Comparison of ENCODE assay signal across 8 mouse cellular contexts in the genomic region with DNA sequence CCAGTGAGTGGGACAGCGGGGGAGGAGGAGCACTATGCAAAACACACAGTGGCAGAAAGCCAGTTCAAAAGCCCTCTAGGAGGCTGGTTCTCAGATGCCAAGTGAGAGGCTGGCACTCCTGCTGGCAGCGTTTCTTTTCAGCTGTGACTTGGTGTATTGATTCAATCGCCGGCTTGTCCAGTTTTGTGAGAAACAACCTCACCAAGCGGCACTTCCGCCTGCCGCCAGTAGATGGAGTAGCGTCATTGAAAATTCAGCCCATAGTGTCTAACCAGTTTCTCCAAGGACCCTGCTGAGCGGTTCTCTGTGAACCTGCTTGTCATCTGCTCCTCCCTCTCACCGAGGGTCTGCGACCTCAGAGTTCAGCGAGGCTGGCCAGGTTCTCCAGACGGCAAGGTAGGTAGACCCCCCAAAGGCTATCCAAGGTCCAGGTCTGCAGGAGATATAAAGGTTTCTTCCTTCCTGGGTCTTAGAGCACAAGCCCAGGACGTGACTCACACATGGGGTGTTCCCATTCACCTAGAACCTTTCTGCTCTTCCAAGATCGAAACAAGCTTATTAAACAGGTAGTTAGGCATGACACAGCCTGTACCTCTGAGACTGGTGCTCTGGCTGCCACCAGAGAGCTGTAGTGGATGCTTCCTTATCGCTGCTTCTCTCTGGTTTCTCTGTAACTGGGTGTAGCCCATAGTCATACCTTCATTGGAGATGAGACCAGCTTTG. TPM values are rescaled to one million over a fixed set of nuclear protein-coding genes. Genes with fewer than 3 reads are reported as not detected.
A peak's percentile ranks its signal among the peaks of the same experiment; 100 is the strongest.
DNase-seq lines count a peak whose midpoint lies in the region; ATAC-seq and TF ChIP-seq lines count a peak whose summit lies in the region.

No protein-coding gene starts in this region.

- H3K36me3 ChIP-seq in forebrain, embryonic 12.5 days (replicated peaks) = no peaks in the 10 kb centered on the region
- H3K36me3 ChIP-seq in heart, embryonic 16.5 days (ENCODE audit: control insufficient read depth, insufficient read depth) = no peaks in the 10 kb centered on the region
- H3K36me3 ChIP-seq in liver, embryonic 16.5 days (ENCODE audit: control insufficient read depth, insufficient read depth) = no peaks in the 10 kb centered on the region
- H3K36me3 ChIP-seq in neural tube, embryonic 14.5 days (ENCODE audit: control insufficient read depth, insufficient read depth, low read length) = no peaks in the 10 kb centered on the region
- no peaks in the 10 kb centered on the region for H3K36me3 ChIP-seq in testis, adult 2 months (ENCODE audit: control insufficient read depth, insufficient read depth, low read length)

- H3K27me3 ChIP-seq in forebrain, embryonic 12.5 days = peaks cover 73% of the 10 kb centered on the region
- no peaks in the 10 kb centered on the region for H3K27me3 ChIP-seq in heart, embryonic 16.5 days (ENCODE audit: control insufficient read depth, insufficient read depth, low read length)
- H3K27me3 ChIP-seq in liver, embryonic 16.5 days (ENCODE audit: control insufficient read depth, insufficient read depth, low read depth, low read length) = peaks cover 30% of the 10 kb centered on the region
- peaks cover 5% of the 10 kb centered on the region for H3K27me3 ChIP-seq in neural tube, embryonic 14.5 days (ENCODE audit: control insufficient read depth, insufficient read depth, low read length)
- H3K27me3 ChIP-seq in testis, adult 2 months (ENCODE audit: control insufficient read depth, insufficient read depth, low read length) = no peaks in the 10 kb centered on the region

- H3K27ac ChIP-seq in forebrain, embryonic 12.5 days = no peak overlapping the region
- no peak overlapping the region for H3K27ac ChIP-seq in heart, embryonic 16.5 days (ENCODE audit: low read length)
- H3K27ac ChIP-seq in liver, embryonic 16.5 days (ENCODE audit: low read length) = no peak overlapping the region
- H3K27ac ChIP-seq in neural tube, embryonic 14.5 days (ENCODE audit: low read depth, low read length) = no peak overlapping the region
- no peak overlapping the region for H3K27ac ChIP-seq in testis, adult 2 months (ENCODE audit: control insufficient read depth, insufficient read depth, low read depth, low read length)

- no peak overlapping the region; the same call in 1 of the 2 replicates for H3K9ac ChIP-seq in forebrain, embryonic 12.5 days
- H3K9ac ChIP-seq in heart, embryonic 16.5 days (ENCODE audit: low read length) = peak overlapping the region; percentile 56; the same call in 1 of the 2 replicates
- H3K9ac ChIP-seq in liver, embryonic 16.5 days (ENCODE audit: low read depth, low read length) = no peak overlapping the region; the same call in 1 of the 2 replicates
- H3K9ac ChIP-seq in neural tube, embryonic 14.5 days (replicated peaks; ENCODE audit: low read depth, low read length) = no peak overlapping the region

- H3K4me3 ChIP-seq in forebrain, embryonic 12.5 days (replicated peaks) = peak overlapping the region; percentile 5; the same call in 1 of the 2 replicates
- peak overlapping the region; percentile 28 for H3K4me3 ChIP-seq in heart, embryonic 16.5 days (ENCODE audit: low read length)
- H3K4me3 ChIP-seq in liver, embryonic 16.5 days (ENCODE audit: low read depth, low read length) = peak overlapping the region; percentile 39
- no peak overlapping the region; the same call in 1 of the 2 replicates for H3K4me3 ChIP-seq in neural tube, embryonic 14.5 days (ENCODE audit: low read depth, low read length)
- H3K4me3 ChIP-seq in testis, adult 2 months (ENCODE audit: control insufficient read depth, low read depth, low read length) = no peak overlapping the region

- whole genome bisulfite sequencing in forebrain, embryonic 12.5 days = 9% methylated on average over 16 of the region's 16 CpGs
- WGBS in heart, embryonic 16.5 days = 11% methylated on average over 16 of the region's 16 CpGs
- WGBS in liver, embryonic 16.5 days (ENCODE audit: insufficient replicate concordance) = 9% methylated on average over 16 of the region's 16 CpGs
- 10% methylated on average over 16 of the region's 16 CpGs for WGBS in neural tube, embryonic 14.5 days

- H3K4me1 ChIP-seq in forebrain, embryonic 12.5 days = peaks cover 43% of the 10 kb centered on the region
- peaks cover 24% of the 10 kb centered on the region for H3K4me1 ChIP-seq in heart, embryonic 16.5 days (ENCODE audit: control insufficient read depth, insufficient read depth, low read length)
- H3K4me1 ChIP-seq in liver, embryonic 16.5 days (ENCODE audit: control insufficient read depth, low read depth, low read length) = peaks cover 16% of the 10 kb centered on the region
- peaks cover 10% of the 10 kb centered on the region; the same call in 1 of the 2 replicates for H3K4me1 ChIP-seq in neural tube, embryonic 14.5 days (ENCODE audit: control insufficient read depth, insufficient read depth, low read length)
- peaks cover 13% of the 10 kb centered on the region for H3K4me1 ChIP-seq in testis, adult 2 months (ENCODE audit: control insufficient read depth, insufficient read depth, low read length)

- H3K4me2 ChIP-seq in forebrain, embryonic 12.5 days = peak overlapping the region; percentile 37
- H3K4me2 ChIP-seq in heart, embryonic 16.5 days (ENCODE audit: low read depth, low read length) = peak overlapping the region; percentile 58
- peak overlapping the region; percentile 53 for H3K4me2 ChIP-seq in liver, embryonic 16.5 days (ENCODE audit: low read depth, low read length)
- H3K4me2 ChIP-seq in neural tube, embryonic 14.5 days (ENCODE audit: low read depth, low read length) = peak overlapping the region; percentile 37; the same call in 1 of the 2 replicates

- ATAC-seq in forebrain, embryonic 12.5 days (ENCODE audit: low FRiP score) = peak; percentile 50; the same call in 1 of the 2 replicates
- no peak for ATAC-seq in heart, embryonic 16.5 days (replicated peaks; ENCODE audit: extremely low read depth, insufficient read depth, low FRiP score)
- ATAC-seq in liver, embryonic 16.5 days (ENCODE audit: low read depth) = no peak
- ATAC-seq in neural tube, embryonic 14.5 days (ENCODE audit: low read depth) = peak; percentile 52; the same call in 1 of the 2 replicates

- no peaks in the 10 kb centered on the region for H3K9me3 ChIP-seq in forebrain, embryonic 12.5 days
- H3K9me3 ChIP-seq in heart, embryonic 16.5 days (replicated peaks; ENCODE audit: control insufficient read depth, low read length) = no peaks in the 10 kb centered on the region
- no peaks in the 10 kb centered on the region for H3K9me3 ChIP-seq in liver, embryonic 16.5 days (replicated peaks; ENCODE audit: control insufficient read depth, low read length)
- no peaks in the 10 kb centered on the region for H3K9me3 ChIP-seq in neural tube, embryonic 14.5 days (ENCODE audit: control insufficient read depth, low read length)

- TF ChIP-seq CTCF in testis, adult 2 months (IDR thresholded peaks at IDR 0.05; ENCODE audit: control insufficient read depth, insufficient read depth, insufficient replicate concordance, low read depth, low read length) = peak; percentile 78

- DNase-seq in CD8-positive naive resting alpha-beta T cell, adult 2 months (ENCODE audit: low read depth in 2 of 2, low spot score in 2 of 2) = peak; percentile 72 to 82
- DNase-seq in c-Kit-positive CD71-negative TER-119-negative erythroid progenitor cells, embryonic 14.5 days (ENCODE audit: low read depth) = peak; percentile 85
- DNase-seq in kidney, postnatal 4 days = peak; percentile 93 to 94

- no peak for TF ChIP-seq POLR2A in testis, adult 2 months (IDR thresholded peaks at IDR 0.05; ENCODE audit: control insufficient read depth, low read depth, low read length)

RNA-seq across cellular contexts. Expression of gene Fam43a, which starts 2.4 kb away (rescaled TPM):
- 11.0 and 11.4 TPM in 2 replicates for polyA plus RNA-seq in forebrain, embryonic 12.5 days (2016; fragmentation: Nextera tagmentation; extraction: Ambion mirVana)
- polyA plus RNA-seq in heart, embryonic 16.5 days (2015; fragmentation: Nextera tagmentation; extraction: Ambion mirVana) = 19.7 and 20.4 TPM in 2 replicates
- polyA plus RNA-seq in liver, embryonic 16.5 days (2015; fragmentation: Nextera tagmentation; extraction: Ambion mirVana) = 6.0 and 7.1 TPM in 2 replicates
- polyA plus RNA-seq in neural tube, embryonic 14.5 days (2014; fragmentation: Nextera tagmentation; extraction: Ambion mirVana) = 8.8 and 11.2 TPM in 2 replicates
- polyA plus RNA-seq in testis, adult 2 months (2012; rRNA removed) = 0.35 and 0.69 TPM in 2 replicates

RNA-seq across cellular contexts. Expression of gene Lsg1, which starts 9.7 kb away (rescaled TPM):
- polyA plus RNA-seq in forebrain, embryonic 12.5 days (2016; fragmentation: Nextera tagmentation; extraction: Ambion mirVana) = 79.6 and 85.9 TPM in 2 replicates
- 28.2 and 37.5 TPM in 2 replicates for polyA plus RNA-seq in heart, embryonic 16.5 days (2015; fragmentation: Nextera tagmentation; extraction: Ambion mirVana)
- 17.5 and 19.7 TPM in 2 replicates for polyA plus RNA-seq in liver, embryonic 16.5 days (2015; fragmentation: Nextera tagmentation; extraction: Ambion mirVana)
- polyA plus RNA-seq in neural tube, embryonic 14.5 days (2014; fragmentation: Nextera tagmentation; extraction: Ambion mirVana) = 43.9 and 49.0 TPM in 2 replicates
- polyA plus RNA-seq in testis, adult 2 months (2012; rRNA removed) = 11.2 and 11.9 TPM in 2 replicates

RNA-seq across cellular contexts. Expression of gene Tmem44, which starts 46.5 kb away (rescaled TPM):
- polyA plus RNA-seq in forebrain, embryonic 12.5 days (2016; fragmentation: Nextera tagmentation; extraction: Ambion mirVana) = 47.4 and 47.8 TPM in 2 replicates
- polyA plus RNA-seq in heart, embryonic 16.5 days (2015; fragmentation: Nextera tagmentation; extraction: Ambion mirVana) = 19.3 and 21.5 TPM in 2 replicates
- 0.68 and 0.71 TPM in 2 replicates for polyA plus RNA-seq in liver, embryonic 16.5 days (2015; fragmentation: Nextera tagmentation; extraction: Ambion mirVana)
- polyA plus RNA-seq in neural tube, embryonic 14.5 days (2014; fragmentation: Nextera tagmentation; extraction: Ambion mirVana) = 65.0 and 73.8 TPM in 2 replicates
- polyA plus RNA-seq in testis, adult 2 months (2012; rRNA removed) = 1.2 and 1.7 TPM in 2 replicates

Comparison
In these comparisons a context has a peak if more than half of its experiments do, and no peak if none do; other contexts are left out.
1. ATAC-seq: peak in forebrain, embryonic 12.5 days (single experiment) and neural tube, embryonic 14.5 days (single experiment); none in heart, embryonic 16.5 days (single experiment) and liver, embryonic 16.5 days (single experiment).
2. H3K4me3 ChIP-seq: peak in forebrain, embryonic 12.5 days (single experiment), heart, embryonic 16.5 days (single experiment) and liver, embryonic 16.5 days (single experiment); none in neural tube, embryonic 14.5 days (single experiment) and testis, adult 2 months (single experiment).
3. Peak in every context shown above with its lines, with median percentiles within 50 percentile points of each other: DNase-seq and H3K4me2 ChIP-seq.